Mouse (Mus musculus) mouse embryonic stem cell (cell line): ENCODE results near the gene Cnot6l.

ENCODE experiments used
- in situ Hi-C, 2 experiments: fragments of 300-500 bp; cut with MboI; formaldehyde crosslinking; loops; 1 replicate in 1 of 2; 3 replicates in 1 of 2; pipeline ENCODE4 v1.14.3; 2019 to 2020; ENCODE audit warnings: low sequenced_read_pairs in 2 of 2, low pct_unique_long_range_greater_than_20kb in 1 of 2, mixed read lengths in 1 of 2; ENCODE audit not compliant: unreplicated experiment in 1 of 2

Cnot6l gene

GRCm38 (mm10) chr5:96163396-96164020 lies 463 bp downstream of the Cnot6l start:
- in situ Hi-C loops, result no loop called here

DNA sequence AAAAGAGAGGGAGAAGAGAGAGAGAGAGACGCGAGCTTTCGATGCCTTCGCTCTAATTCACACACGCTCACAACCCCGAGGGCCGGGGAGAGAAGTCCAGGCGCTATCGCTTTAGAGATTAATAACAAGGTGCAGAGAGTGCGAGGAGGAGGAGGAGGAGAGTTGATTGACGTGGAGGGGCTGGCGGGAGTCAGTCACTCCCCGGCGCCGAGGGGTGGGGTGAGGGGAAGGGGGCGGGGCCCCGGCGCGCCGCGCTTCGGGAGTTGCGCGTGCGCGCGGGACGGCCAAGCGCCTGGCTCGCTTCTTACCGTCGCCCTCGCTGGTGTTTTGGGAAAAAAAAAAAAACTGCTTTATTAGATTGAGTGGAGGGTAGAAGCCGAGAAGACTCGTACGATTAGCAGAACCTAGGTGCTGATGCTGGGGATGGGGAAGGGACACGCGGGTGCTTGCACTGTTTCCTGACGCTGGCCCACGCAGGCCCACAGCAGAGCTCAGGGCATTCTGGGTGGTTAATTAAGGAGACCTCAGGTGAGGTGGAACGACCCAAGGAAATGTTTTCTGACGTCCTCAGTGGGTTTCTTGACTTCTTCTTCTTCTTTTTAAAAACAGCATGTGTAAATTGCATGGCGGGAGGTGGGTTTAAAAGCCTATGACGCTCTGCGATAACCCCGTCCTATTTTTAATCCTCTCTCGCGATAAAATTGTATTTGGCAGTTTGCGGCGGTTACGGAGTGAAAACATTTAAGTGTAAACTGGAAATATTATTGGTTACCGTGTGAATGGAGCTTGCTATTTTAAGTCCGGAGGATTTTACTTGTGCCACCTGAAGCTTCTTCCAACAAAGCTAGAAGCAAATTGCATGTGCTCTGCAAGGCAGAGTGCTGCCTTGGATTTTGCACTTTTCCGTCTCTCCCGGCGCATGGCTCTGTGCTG lies 1.3 kb downstream of the Cnot6l start:
- in situ Hi-C loops, result no loop called here

DNA sequence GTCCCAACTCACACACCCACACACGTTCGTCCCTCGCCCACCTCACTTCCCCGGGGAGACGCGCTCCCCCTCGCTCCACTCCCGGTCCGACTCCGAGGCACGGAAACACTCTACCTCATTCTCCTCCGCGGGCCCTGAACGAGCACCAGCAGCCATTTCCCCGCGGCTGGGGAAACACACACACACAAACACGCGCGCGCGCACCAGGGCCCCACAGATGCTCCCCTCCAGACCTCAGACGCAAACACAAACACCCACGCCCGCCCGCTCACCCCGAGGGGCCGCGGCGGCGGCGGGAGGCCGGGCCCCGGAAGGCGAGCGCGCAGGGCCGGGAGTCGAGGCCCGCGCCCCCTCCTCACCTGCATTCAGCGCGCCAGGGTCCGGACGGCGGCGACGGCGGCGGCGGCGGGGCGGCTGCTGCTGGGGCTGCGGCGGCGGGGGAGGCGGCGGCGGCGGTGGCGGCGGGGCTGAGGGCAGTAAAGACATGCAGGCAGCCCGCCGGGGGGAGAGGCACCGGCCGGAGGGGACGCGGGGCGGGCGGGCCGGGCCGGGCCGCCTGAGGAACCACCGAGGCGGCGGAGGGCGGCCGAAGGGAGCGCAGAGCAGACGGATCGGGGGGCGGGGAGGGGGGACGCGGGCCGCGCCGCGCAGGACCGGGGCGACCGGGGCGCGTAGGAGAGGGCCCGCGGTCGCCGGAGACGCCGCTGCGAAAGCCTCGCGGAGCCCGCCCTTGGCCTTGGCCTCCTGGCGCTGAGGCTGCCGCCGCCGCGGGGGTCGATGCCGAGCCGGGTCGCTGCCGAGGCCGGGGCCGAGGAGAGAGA lies 2.2 kb downstream of the Cnot6l start:
- in situ Hi-C loops, result no loop called here

- in situ Hi-C loops, result no loop called here
Measured at GRCm38 (mm10) chr5:96161263-96161577, 2.8 kb downstream of the Cnot6l start.

- in situ Hi-C loops, result no loop called here
Measured at GRCm38 (mm10) chr5:96160467-96161262, 3.3 kb downstream of the Cnot6l start.

GRCm38 (mm10) chr5:96142351-96142750 lies 21.6 kb downstream of the Cnot6l start:
- in situ Hi-C loops, result no loop called here

DNA sequence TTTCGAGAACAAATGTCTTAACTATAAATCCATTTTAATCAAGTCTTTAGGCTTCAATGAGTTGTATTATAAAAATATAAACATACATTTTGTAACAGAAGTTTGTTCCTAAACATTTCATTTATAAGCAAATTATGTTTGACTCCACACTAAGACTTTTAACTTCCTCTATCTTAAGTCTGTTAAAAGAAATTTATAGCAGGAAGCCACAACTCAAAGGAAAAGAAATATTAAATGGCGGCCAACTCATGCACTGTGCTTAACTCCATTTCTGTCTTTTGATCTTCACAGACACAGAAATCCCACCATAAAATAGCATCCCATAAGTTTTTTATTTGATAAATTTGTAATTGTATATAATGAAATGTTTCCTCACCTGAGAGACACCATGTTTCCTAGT lies 33.3 kb downstream of the Cnot6l start:
- in situ Hi-C loops, result no loop called here

GRCm38 (mm10) chr5:96126856-96127255 lies 37.1 kb downstream of the Cnot6l start:
- in situ Hi-C loops, result no loop called here

- in situ Hi-C loops, result no loop called here
Measured at GRCm38 (mm10) chr5:96114943-96115342, 49.0 kb downstream of the Cnot6l start.

DNA sequence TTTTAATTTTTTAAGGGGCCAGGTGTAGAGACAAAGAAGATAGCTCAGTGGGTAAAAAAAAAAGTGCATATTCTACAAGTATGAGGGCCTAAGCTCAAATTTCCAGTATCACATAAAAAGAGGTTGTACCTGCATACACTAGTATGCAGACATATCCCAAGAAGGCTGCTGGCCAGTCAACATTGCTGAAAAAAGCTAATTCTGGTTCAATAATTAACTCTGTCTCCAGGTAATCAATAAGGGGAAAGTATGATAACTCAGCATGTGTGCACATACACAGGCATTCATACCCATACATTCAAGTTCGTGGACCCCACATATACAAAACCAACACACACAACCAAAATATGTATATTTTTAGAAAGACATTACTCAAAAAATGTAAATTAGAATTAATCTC lies 59.3 kb downstream of the Cnot6l start:
- in situ Hi-C loops, result no loop called here

GRCm38 (mm10) chr5:96091468-96091867 lies 72.5 kb downstream of the Cnot6l start:
- in situ Hi-C loops, result loop anchor here in 1 of 2 experiments (25.0 kb wide), 1 partner anchor 146 kb away; no protein-coding TSS in a partner anchor

- in situ Hi-C loops, result loop anchor here in 1 of 2 experiments (25.0 kb wide), 1 partner anchor 152 kb away; no protein-coding TSS in a partner anchor
Measured at GRCm38 (mm10) chr5:96085324-96085723, 78.6 kb downstream of the Cnot6l start.

DNA sequence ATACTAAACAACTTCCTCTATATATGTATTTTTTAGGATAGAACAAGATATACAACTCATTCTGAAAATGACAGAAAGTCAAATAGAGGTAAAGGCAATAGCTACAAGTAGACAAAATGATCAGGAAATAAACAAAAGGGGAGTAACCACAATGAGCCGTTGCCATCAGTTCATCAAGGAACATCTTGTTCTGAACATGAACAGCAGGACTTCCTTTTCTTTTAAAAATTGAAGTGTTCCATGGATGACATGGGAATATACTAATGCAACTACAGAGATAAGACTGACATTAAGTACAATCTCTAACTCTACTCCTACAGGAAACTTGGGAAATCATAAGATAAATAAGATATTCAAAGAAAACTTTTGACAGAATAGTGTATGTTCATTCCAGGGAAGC lies 84.9 kb downstream of the Cnot6l start:
- in situ Hi-C loops, result loop anchor here in 1 of 2 experiments (25.0 kb wide), 1 partner anchor 158 kb away; no protein-coding TSS in a partner anchor

DNA sequence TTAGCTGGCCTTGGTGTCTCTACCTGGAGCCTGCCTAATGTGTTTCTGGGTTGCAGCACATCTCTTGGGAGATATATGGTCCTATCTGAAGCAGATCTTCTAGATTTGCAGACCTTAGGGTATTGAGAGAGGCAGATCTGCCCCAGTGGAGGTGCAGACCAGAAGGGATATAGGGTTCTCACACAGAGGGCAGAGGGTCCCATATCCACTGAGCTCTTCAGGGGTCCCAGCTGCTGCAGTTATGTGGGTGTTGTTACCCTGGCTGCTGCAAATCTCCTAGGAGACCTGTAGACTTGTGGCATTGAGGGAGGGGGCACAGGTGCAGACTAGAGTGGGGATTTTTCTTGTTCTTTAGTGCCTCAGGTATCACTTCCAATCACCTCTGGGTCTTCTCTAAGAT lies 98.4 kb downstream of the Cnot6l start:
- in situ Hi-C loops, result no loop called here

GRCm38 (mm10) chr5:96042492-96042891 lies 121.5 kb downstream of the Cnot6l start:
- in situ Hi-C loops, result no loop called here

DNA sequence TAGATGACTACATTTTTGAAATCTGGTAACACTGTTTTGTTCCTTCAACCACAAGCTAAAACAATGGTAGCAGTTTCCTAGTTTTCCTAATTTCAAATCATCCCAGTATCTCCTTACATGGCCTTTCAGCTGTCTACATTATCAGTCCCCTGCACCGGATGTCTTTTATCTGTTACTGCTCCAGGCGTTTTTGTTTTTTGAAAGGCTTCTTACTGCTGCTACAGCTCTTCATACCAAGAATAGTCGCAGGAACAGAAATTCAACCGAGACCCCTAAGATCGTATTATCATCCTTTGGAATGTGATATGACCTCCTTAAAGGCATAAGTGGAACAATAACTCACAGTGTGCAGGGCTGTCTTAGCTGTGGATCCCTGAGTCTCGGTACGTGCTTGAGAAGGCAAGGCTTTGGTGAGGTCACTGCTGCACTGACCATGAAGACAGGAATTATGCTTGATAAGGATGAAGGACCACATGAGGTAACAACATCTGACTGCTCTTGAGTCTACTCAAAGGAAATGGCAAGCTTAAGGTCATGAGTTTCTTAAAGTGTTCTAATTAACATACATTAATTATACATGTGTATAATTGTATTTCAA lies 122.4 kb downstream of the Cnot6l start:
- in situ Hi-C loops, result no loop called here

- in situ Hi-C loops, result no loop called here
Measured at GRCm38 (mm10) chr5:96039188-96039840, 124.7 kb downstream of the Cnot6l start.
